19 mouse cellular contexts compared by ENCODE assay signal in genomic region chr2:72095002-72095401, GRCm38 (mm10).
DNase-seq lines count a peak whose midpoint lies in the region; ATAC-seq lines count a peak whose summit lies in the region.
"Had no signal": no experiment of that assay in that cellular context is flagged by ENCODE, and none has a peak within 500 bp of the region (broad histone marks: within the 10 kb centered on the region; RNA-seq: fewer than 3 reads in every experiment).

No protein-coding gene starts in this region.

- H3K9me3 ChIP-seq in kidney, embryonic 14.5 days (ENCODE audit: control insufficient read depth, low read length) = no peaks in the 10 kb centered on the region
- no peaks in the 10 kb centered on the region for H3K9me3 ChIP-seq in neural tube, embryonic 12.5 days
- no peaks in the 10 kb centered on the region for H3K9me3 ChIP-seq in embryonic facial prominence, embryonic 10.5 days
- H3K9me3 ChIP-seq: forebrain, embryonic 13.5 days; heart, embryonic 12.5 days; limb, embryonic 10.5 days; megakaryocyte, embryonic 14.5 days; midbrain, embryonic 15.5 days had no signal

- no peaks in the 10 kb centered on the region for H3K36me3 ChIP-seq in kidney, embryonic 14.5 days (ENCODE audit: control insufficient read depth, insufficient read depth, low read length)
- no peaks in the 10 kb centered on the region for H3K36me3 ChIP-seq in neural tube, embryonic 12.5 days
- no peaks in the 10 kb centered on the region for H3K36me3 ChIP-seq in embryonic facial prominence, embryonic 10.5 days (replicated peaks)
- H3K36me3 ChIP-seq: heart, embryonic 12.5 days; limb, embryonic 10.5 days; midbrain, embryonic 15.5 days had no signal

- no peak overlapping the region for H3K4me3 ChIP-seq in kidney, embryonic 14.5 days (ENCODE audit: low read length)
- no peak overlapping the region for H3K4me3 ChIP-seq in neural tube, embryonic 12.5 days
- no peak overlapping the region for H3K4me3 ChIP-seq in embryonic facial prominence, embryonic 10.5 days
- H3K4me3 ChIP-seq: forebrain, embryonic 13.5 days; heart, embryonic 12.5 days; left cerebral cortex, adult 2 months; limb, embryonic 10.5 days; megakaryocyte, embryonic 14.5 days; midbrain, embryonic 15.5 days had no signal

- no peak for ATAC-seq in kidney, embryonic 14.5 days (ENCODE audit: low FRiP score, low TSS enrichment)
- no peak for ATAC-seq in neural tube, embryonic 12.5 days (ENCODE audit: low FRiP score, low read depth)
- ATAC-seq: forebrain, embryonic 13.5 days; midbrain, embryonic 15.5 days had no signal

- no peak overlapping the region for H3K4me2 ChIP-seq in kidney, embryonic 14.5 days (replicated peaks; ENCODE audit: low read depth, low read length)
- H3K4me2 ChIP-seq in neural tube, embryonic 12.5 days (replicated peaks) = peak overlapping the region; percentile 55; the same call in 1 of the 2 replicates
- H3K4me2 ChIP-seq: forebrain, embryonic 13.5 days; heart, embryonic 12.5 days; liver, embryonic 11.5 days; midbrain, embryonic 15.5 days had no signal

- DNase-seq in adrenal gland, postnatal 10 days = peak; percentile 51
- no peak for DNase-seq in adrenal gland, postnatal 25 days
- DNase-seq in kidney, adult 8-10 months = no peak
- DNase-seq in neural tube, embryonic 10.5 days (ENCODE audit: extremely low spot score, low spot score) = no peak
- no peak for DNase-seq in embryonic facial prominence, embryonic 10.5 days (ENCODE audit: low spot score)
- DNase-seq: cerebellum, postnatal 36 days; gastrocnemius, postnatal 25 days; right cerebral cortex, postnatal 14 days; thymus, postnatal 36 days had no signal

- WGBS in kidney, embryonic 14.5 days = 26% methylated on average over 6 of the region's 6 CpGs
- 58% methylated on average over 6 of the region's 6 CpGs for WGBS in neural tube, embryonic 12.5 days
- WGBS in embryonic facial prominence, embryonic 10.5 days = 70% methylated on average over 6 of the region's 6 CpGs

- peak overlapping the region; percentile 30; the same call in 1 of the 2 replicates for H3K27ac ChIP-seq in kidney, embryonic 14.5 days (ENCODE audit: low read depth, low read length)
- no peak overlapping the region for H3K27ac ChIP-seq in neural tube, embryonic 12.5 days
- H3K27ac ChIP-seq in embryonic facial prominence, embryonic 10.5 days (replicated peaks) = no peak overlapping the region
- H3K27ac ChIP-seq: forebrain, embryonic 13.5 days; left cerebral cortex, adult 2 months; limb, embryonic 10.5 days; midbrain, embryonic 15.5 days had no signal

- H3K27me3 ChIP-seq in kidney, embryonic 14.5 days (ENCODE audit: control insufficient read depth, insufficient read depth, low read length) = no peaks in the 10 kb centered on the region
- H3K27me3 ChIP-seq in neural tube, embryonic 12.5 days (replicated peaks) = no peaks in the 10 kb centered on the region
- peaks cover 7% of the 10 kb centered on the region; the same call in 1 of the 2 replicates for H3K27me3 ChIP-seq in embryonic facial prominence, embryonic 10.5 days (replicated peaks; ENCODE audit: low read depth, poor library complexity, severe bottlenecking)
- H3K27me3 ChIP-seq: CH12.LX; forebrain, embryonic 13.5 days; heart, embryonic 12.5 days; midbrain, embryonic 15.5 days had no signal

- H3K9ac ChIP-seq in kidney, embryonic 14.5 days (ENCODE audit: low read depth, low read length) = no peak overlapping the region
- no peak overlapping the region for H3K9ac ChIP-seq in neural tube, embryonic 12.5 days
- H3K9ac ChIP-seq: forebrain, embryonic 13.5 days; heart, embryonic 12.5 days; midbrain, embryonic 15.5 days had no signal

- peaks cover 26% of the 10 kb centered on the region for H3K4me1 ChIP-seq in kidney, embryonic 14.5 days (ENCODE audit: control insufficient read depth, insufficient read depth, low read length)
- H3K4me1 ChIP-seq in neural tube, embryonic 12.5 days = peaks cover 32% of the 10 kb centered on the region
- peaks cover 34% of the 10 kb centered on the region for H3K4me1 ChIP-seq in embryonic facial prominence, embryonic 10.5 days
- H3K4me1 ChIP-seq: heart, embryonic 12.5 days; megakaryocyte, embryonic 14.5 days had no signal
